Comparison of ENCODE assay signal across 9 mouse cellular contexts in genomic region chr14:64546787-64547186, GRCm38 (mm10).
DNase-seq lines count a peak whose midpoint lies in the region; ATAC-seq and TF ChIP-seq lines count a peak whose summit lies in the region.
"Had no signal": no experiment of that assay in that cellular context is flagged by ENCODE, and none has a peak within 500 bp of the region (broad histone marks: within the 10 kb centered on the region; RNA-seq: fewer than 3 reads in every experiment).

No protein-coding gene starts in this region.

- no peaks in the 10 kb centered on the region for H3K9me3 ChIP-seq in heart, embryonic 11.5 days (replicated peaks; ENCODE audit: control insufficient read depth, low read length)
- no peaks in the 10 kb centered on the region for H3K9me3 ChIP-seq in liver, postnatal 0 days (ENCODE audit: low read length)
- H3K9me3 ChIP-seq: neural tube, embryonic 13.5 days had no signal

- no peak overlapping the region for H3K4me3 ChIP-seq in heart, adult 2 months
- no peak overlapping the region for H3K4me3 ChIP-seq in heart, embryonic 11.5 days (ENCODE audit: low read depth, low read length)
- H3K4me3 ChIP-seq in liver, postnatal 0 days (ENCODE audit: low read depth, low read length), result no peak overlapping the region
- H3K4me3 ChIP-seq: neural tube, embryonic 13.5 days had no signal

- WGBS in heart, adult 2 months, result 2% methylated on average over 4 of the region's 4 CpGs
- WGBS in heart, embryonic 11.5 days (ENCODE audit: insufficient replicate concordance), result 0% methylated on average over 4 of the region's 4 CpGs
- 1% methylated on average over 4 of the region's 4 CpGs for WGBS in liver, postnatal 0 days (ENCODE audit: insufficient replicate concordance)

- TF ChIP-seq POLR2A in heart, adult 2 months (IDR thresholded peaks at IDR 0.05; ENCODE audit: insufficient read depth, low read depth, low read length), result no peak

- TF ChIP-seq EP300 in heart, adult 2 months (IDR thresholded peaks at IDR 0.05; ENCODE audit: insufficient read depth, low read depth, low read length), result no peak
- no peak for TF ChIP-seq EP300 in liver, postnatal 0 days (IDR thresholded peaks at IDR 0.05; ENCODE audit: low read depth)

- H3K4me2 ChIP-seq in heart, embryonic 11.5 days, result no peak overlapping the region
- H3K4me2 ChIP-seq in liver, postnatal 0 days (ENCODE audit: low read depth, low read length), result no peak overlapping the region
- H3K4me2 ChIP-seq: neural tube, embryonic 13.5 days had no signal

- intact Hi-C loops in heart, adult 2 months (cut with DNase I), result no loop called here

- H3K27ac ChIP-seq in heart, adult 2 months, result no peak overlapping the region
- no peak overlapping the region for H3K27ac ChIP-seq in heart, embryonic 11.5 days (ENCODE audit: low read depth, low read length)
- no peak overlapping the region for H3K27ac ChIP-seq in liver, postnatal 0 days (ENCODE audit: low read depth)
- H3K27ac ChIP-seq: neural tube, embryonic 13.5 days had no signal

- no peaks in the 10 kb centered on the region for H3K4me1 ChIP-seq in heart, adult 2 months (ENCODE audit: control insufficient read depth, insufficient read depth, low read length)
- H3K4me1 ChIP-seq in heart, embryonic 11.5 days (ENCODE audit: control insufficient read depth, insufficient read depth, low read length), result no peaks in the 10 kb centered on the region
- H3K4me1 ChIP-seq in liver, postnatal 0 days (ENCODE audit: insufficient read depth), result no peaks in the 10 kb centered on the region
- H3K4me1 ChIP-seq: neural tube, embryonic 13.5 days had no signal

- ATAC-seq in heart, embryonic 11.5 days (replicated peaks; ENCODE audit: insufficient number of reproducible peaks, low FRiP score, low TSS enrichment), result no peak
- no peak for ATAC-seq in liver, postnatal 0 days

- no peaks in the 10 kb centered on the region for H3K27me3 ChIP-seq in heart, adult 2 months (ENCODE audit: control insufficient read depth, insufficient read depth, low read length)
- H3K27me3 ChIP-seq in heart, embryonic 11.5 days (ENCODE audit: control insufficient read depth, insufficient read depth, low read length), result 0 out of 2 replicates have a peak, but pooled peaks cover 2% of the 10 kb centered on the region
- H3K27me3 ChIP-seq in liver, postnatal 0 days (ENCODE audit: insufficient read depth, low read length), result no peaks in the 10 kb centered on the region
- H3K27me3 ChIP-seq: neural tube, embryonic 13.5 days had no signal

- H3K36me3 ChIP-seq in heart, adult 2 months (ENCODE audit: control insufficient read depth, insufficient read depth, low read length), result no peaks in the 10 kb centered on the region
- no peaks in the 10 kb centered on the region for H3K36me3 ChIP-seq in heart, embryonic 11.5 days (ENCODE audit: control insufficient read depth, insufficient read depth, low read length)
- no peaks in the 10 kb centered on the region for H3K36me3 ChIP-seq in liver, postnatal 0 days (replicated peaks; ENCODE audit: insufficient read depth, low read length)
- H3K36me3 ChIP-seq: neural tube, embryonic 13.5 days had no signal

- TF ChIP-seq CTCF in heart, adult 2 months (IDR thresholded peaks at IDR 0.05), result no peak
- no peak for TF ChIP-seq CTCF in liver, postnatal 0 days (IDR thresholded peaks at IDR 0.05; ENCODE audit: low read depth)

- peak; percentile 27 to 56 for DNase-seq in heart, adult 2 months
- DNase-seq in R1 (ENCODE audit: low read depth, low spot score), result peak; percentile 72
- DNase-seq in gastrocnemius, postnatal 4 days (ENCODE audit: low spot score in 2 of 2), result peak; percentile 32 to 45
- peak; percentile 62 for DNase-seq in liver, postnatal 0 days
- DNase-seq in thymus, postnatal 36 days, result peak; percentile 16
- no peak for DNase-seq in layer of hippocampus, adult 11-12 months (ENCODE audit: low spot score)
- no peak for DNase-seq in frontal cortex, postnatal 10 days (ENCODE audit: low spot score in 2 of 2)

- no peaks in the 10 kb centered on the region for H3K79me2 ChIP-seq in heart, adult 2 months (replicated peaks; ENCODE audit: control insufficient read depth, insufficient read depth, low read length)

- no peak overlapping the region for H3K9ac ChIP-seq in heart, adult 2 months (ENCODE audit: low read depth, low read length)
- no peak overlapping the region for H3K9ac ChIP-seq in heart, embryonic 11.5 days (ENCODE audit: low read depth, low read length)
- H3K9ac ChIP-seq in liver, postnatal 0 days (replicated peaks), result no peak overlapping the region
- H3K9ac ChIP-seq: neural tube, embryonic 13.5 days had no signal

Comparison
In these comparisons a context has a peak if more than half of its experiments do, and no peak if none do; other contexts are left out.
1. DNase-seq: peak in heart, adult 2 months (2 of 2), R1 (single experiment), gastrocnemius, postnatal 4 days (2 of 2), liver, postnatal 0 days (single experiment) and thymus, postnatal 36 days (2 of 2); none in layer of hippocampus, adult 11-12 months (single experiment) and frontal cortex, postnatal 10 days (0 of 2).